ENCODE assay signal across 19 mouse cellular contexts in genomic region chr1:153481025-153481412, GRCm38 (mm10). TPM values are rescaled to one million over a fixed set of nuclear protein-coding genes. Genes with fewer than 3 reads are reported as not detected.
A peak's percentile ranks its signal among the peaks of the same experiment; 100 is the strongest.
DNase-seq lines count a peak whose midpoint lies in the region; ATAC-seq and TF ChIP-seq lines count a peak whose summit lies in the region.
"Had no signal": no experiment of that assay in that cellular context is flagged by ENCODE, and none has a peak within 500 bp of the region (broad histone marks: within the 10 kb centered on the region; RNA-seq: fewer than 3 reads in every experiment).

No protein-coding gene starts in this region.

- peaks cover 10% of the 10 kb centered on the region; the same call in 1 of the 2 replicates for H3K79me2 ChIP-seq in liver, adult 2 months (ENCODE audit: control insufficient read depth, insufficient read depth, low read length)

- H3K27ac ChIP-seq in liver, adult 2 months (replicated peaks; ENCODE audit: insufficient read depth, low read depth, low read length), result peak overlapping the region; percentile 33
- H3K27ac ChIP-seq in liver, embryonic 12.5 days, result no peak overlapping the region
- no peak overlapping the region for H3K27ac ChIP-seq in midbrain, embryonic 12.5 days (replicated peaks)
- no peak overlapping the region for H3K27ac ChIP-seq in midbrain, embryonic 11.5 days (ENCODE audit: low read depth, low read length)
- H3K27ac ChIP-seq in neural tube, embryonic 14.5 days (ENCODE audit: low read depth, low read length), result no peak overlapping the region
- H3K27ac ChIP-seq: embryonic facial prominence, embryonic 15.5 days; forebrain, embryonic 10.5 days; gastrocnemius, adult 2 months; heart, embryonic 13.5 days had no signal

- no peak overlapping the region for H3K9ac ChIP-seq in liver, adult 2 months (ENCODE audit: low read depth, low read length)
- no peak overlapping the region for H3K9ac ChIP-seq in liver, embryonic 12.5 days
- no peak overlapping the region for H3K9ac ChIP-seq in midbrain, embryonic 12.5 days (replicated peaks)
- H3K9ac ChIP-seq in midbrain, embryonic 11.5 days (ENCODE audit: low read length), result no peak overlapping the region
- no peak overlapping the region for H3K9ac ChIP-seq in neural tube, embryonic 14.5 days (replicated peaks; ENCODE audit: low read depth, low read length)
- H3K9ac ChIP-seq: embryonic facial prominence, embryonic 15.5 days; heart, embryonic 13.5 days had no signal

- WGBS in liver, adult 2 months, result 70% methylated on average over 1 of the region's 1 CpGs
- 50% methylated on average over 1 of the region's 1 CpGs for WGBS in liver, embryonic 12.5 days (ENCODE audit: insufficient replicate concordance)
- WGBS in midbrain, embryonic 12.5 days, result 56% methylated on average over 1 of the region's 1 CpGs
- WGBS in midbrain, embryonic 11.5 days, result 95% methylated on average over 1 of the region's 1 CpGs
- WGBS in neural tube, embryonic 14.5 days, result 65% methylated on average over 1 of the region's 1 CpGs

- H3K4me3 ChIP-seq in liver, adult 2 months (ENCODE audit: insufficient read depth, low read depth, low read length), result no peak overlapping the region
- no peak overlapping the region for H3K4me3 ChIP-seq in liver, embryonic 12.5 days
- no peak overlapping the region for H3K4me3 ChIP-seq in midbrain, embryonic 12.5 days
- H3K4me3 ChIP-seq in midbrain, embryonic 11.5 days (ENCODE audit: low read depth, low read length), result no peak overlapping the region
- H3K4me3 ChIP-seq in neural tube, embryonic 14.5 days (ENCODE audit: low read depth, low read length), result no peak overlapping the region
- H3K4me3 ChIP-seq: embryonic facial prominence, embryonic 15.5 days; erythroblast, embryonic 14.5 days; forebrain, embryonic 10.5 days; gastrocnemius, adult 2 months; heart, embryonic 13.5 days had no signal

- H3K4me1 ChIP-seq in liver, adult 2 months (ENCODE audit: control insufficient read depth, insufficient read depth, low read length), result peaks cover 10% of the 10 kb centered on the region; the same call in 1 of the 2 replicates
- H3K4me1 ChIP-seq in liver, embryonic 12.5 days, result peaks cover 21% of the 10 kb centered on the region
- H3K4me1 ChIP-seq in midbrain, embryonic 12.5 days, result peaks cover 23% of the 10 kb centered on the region
- peaks cover 16% of the 10 kb centered on the region for H3K4me1 ChIP-seq in midbrain, embryonic 11.5 days (ENCODE audit: control insufficient read depth, insufficient read depth, low read length)
- H3K4me1 ChIP-seq in neural tube, embryonic 14.5 days (ENCODE audit: control insufficient read depth, insufficient read depth, low read length), result peaks cover 18% of the 10 kb centered on the region

- H3K36me3 ChIP-seq in liver, adult 2 months (ENCODE audit: control insufficient read depth, insufficient read depth, low read length), result peaks cover 51% of the 10 kb centered on the region
- peaks cover 88% of the 10 kb centered on the region for H3K36me3 ChIP-seq in liver, embryonic 12.5 days
- H3K36me3 ChIP-seq in midbrain, embryonic 12.5 days, result peaks cover 61% of the 10 kb centered on the region
- H3K36me3 ChIP-seq in midbrain, embryonic 11.5 days (ENCODE audit: control insufficient read depth, insufficient read depth, low read length), result peaks cover 20% of the 10 kb centered on the region
- H3K36me3 ChIP-seq in neural tube, embryonic 14.5 days (ENCODE audit: control insufficient read depth, insufficient read depth, low read length), result peaks cover 38% of the 10 kb centered on the region
- peaks cover 28% of the 10 kb centered on the region for H3K36me3 ChIP-seq in splenic B cell, adult 2 months (ENCODE audit: control insufficient read depth, insufficient read depth, low read length, poor library complexity, severe bottlenecking)

- no peak for TF ChIP-seq POLR2A in liver, adult 2 months (IDR thresholded peaks at IDR 0.05; ENCODE audit: extremely low read depth, insufficient read depth, low read length)

- H3K9me3 ChIP-seq in liver, embryonic 12.5 days (replicated peaks), result no peaks in the 10 kb centered on the region
- no peaks in the 10 kb centered on the region for H3K9me3 ChIP-seq in midbrain, embryonic 12.5 days
- H3K9me3 ChIP-seq in midbrain, embryonic 11.5 days (ENCODE audit: control insufficient read depth, low read length), result no peaks in the 10 kb centered on the region
- H3K9me3 ChIP-seq in neural tube, embryonic 14.5 days (ENCODE audit: control insufficient read depth, low read length), result no peaks in the 10 kb centered on the region
- H3K9me3 ChIP-seq: embryonic facial prominence, embryonic 15.5 days; forebrain, embryonic 10.5 days; heart, embryonic 13.5 days had no signal

- no peak overlapping the region for H3K4me2 ChIP-seq in liver, embryonic 12.5 days
- no peak overlapping the region for H3K4me2 ChIP-seq in midbrain, embryonic 12.5 days (replicated peaks)
- H3K4me2 ChIP-seq in midbrain, embryonic 11.5 days, result no peak overlapping the region
- H3K4me2 ChIP-seq in neural tube, embryonic 14.5 days (ENCODE audit: low read depth, low read length), result no peak overlapping the region
- H3K4me2 ChIP-seq: embryonic facial prominence, embryonic 15.5 days; heart, embryonic 13.5 days had no signal

- H3K27me3 ChIP-seq in liver, adult 2 months (ENCODE audit: control insufficient read depth, insufficient read depth, low read length), result no peaks in the 10 kb centered on the region
- no peaks in the 10 kb centered on the region for H3K27me3 ChIP-seq in liver, embryonic 12.5 days (replicated peaks)
- no peaks in the 10 kb centered on the region for H3K27me3 ChIP-seq in midbrain, embryonic 12.5 days
- H3K27me3 ChIP-seq in midbrain, embryonic 11.5 days (ENCODE audit: control insufficient read depth, insufficient read depth, low read length), result no peaks in the 10 kb centered on the region
- H3K27me3 ChIP-seq in neural tube, embryonic 14.5 days (ENCODE audit: control insufficient read depth, insufficient read depth, low read length), result no peaks in the 10 kb centered on the region
- no peaks in the 10 kb centered on the region for H3K27me3 ChIP-seq in splenic B cell, adult 2 months (ENCODE audit: control insufficient read depth, insufficient read depth, low read length, poor library complexity, severe bottlenecking)
- H3K27me3 ChIP-seq: CH12.LX; embryonic facial prominence, embryonic 15.5 days; heart, embryonic 13.5 days had no signal

- no peak for DNase-seq in liver, adult 2 months (ENCODE audit: extremely low read depth, low read depth, low spot score)
- no peak for DNase-seq in midbrain, embryonic 11.5 days (ENCODE audit: low spot score, missing footprints)
- DNase-seq in neural tube, embryonic 10.5 days (ENCODE audit: extremely low spot score, low spot score), result no peak
- DNase-seq in splenic B cell, adult 2 months (ENCODE audit: low read depth, low spot score), result peak; percentile 31
- no peak for DNase-seq in thymus, postnatal 10 days (ENCODE audit: low spot score in 2 of 2)
- DNase-seq: gastrocnemius, postnatal 25 days had no signal

- ATAC-seq in liver, embryonic 12.5 days, result no peak
- ATAC-seq in midbrain, embryonic 12.5 days (ENCODE audit: low FRiP score, low read depth), result peak; percentile 52; the same call in 1 of the 2 replicates
- ATAC-seq in midbrain, embryonic 11.5 days (ENCODE audit: low FRiP score), result no peak
- ATAC-seq in neural tube, embryonic 14.5 days (ENCODE audit: low read depth), result 0 out of 2 replicates have a peak, but pooled peaks have one; percentile 10
- ATAC-seq: forebrain, embryonic 14.5 days had no signal

- no peak for TF ChIP-seq CTCF in liver, adult 2 months (IDR thresholded peaks at IDR 0.05; ENCODE audit: low read depth, low read length)

RNA-seq across cellular contexts. Expression of gene Dhx9, which starts 6.4 kb away (rescaled TPM):
- total RNA-seq in liver, adult 2 months (2014; rRNA removed), result 41.1 and 42.6 TPM in 2 replicates
- polyA plus RNA-seq in liver, adult 2 months (2012; rRNA removed), result 5.6 and 5.7 TPM in 2 replicates
- polyA plus RNA-seq in liver, embryonic 12.5 days (2016; fragmentation: Nextera tagmentation; extraction: Ambion mirVana), result 20.5 and 21.4 TPM in 2 replicates
- 50.3 and 53.9 TPM in 2 replicates for polyA plus RNA-seq in midbrain, embryonic 12.5 days (2016; fragmentation: Nextera tagmentation; extraction: Ambion mirVana)
- polyA plus RNA-seq in midbrain, embryonic 11.5 days (2014; fragmentation: Nextera tagmentation; extraction: Ambion mirVana), result 27.0 and 35.6 TPM in 2 replicates
- 26.5 and 41.2 TPM in 2 replicates for polyA plus RNA-seq in neural tube, embryonic 14.5 days (2014; fragmentation: Nextera tagmentation; extraction: Ambion mirVana)

RNA-seq across cellular contexts. Expression of gene Shcbp1l, which starts 56.1 kb away (rescaled TPM):
- 0.27 TPM in 1 of 2 replicates, not detected in the other for total RNA-seq in liver, adult 2 months (2014; rRNA removed)
- polyA plus RNA-seq in liver, adult 2 months (2012; rRNA removed), result not detected in 2 replicates
- 0.18 and 0.24 TPM in 2 replicates for polyA plus RNA-seq in liver, embryonic 12.5 days (2016; fragmentation: Nextera tagmentation; extraction: Ambion mirVana)
- 0.17 and 0.22 TPM in 2 replicates for polyA plus RNA-seq in midbrain, embryonic 12.5 days (2016; fragmentation: Nextera tagmentation; extraction: Ambion mirVana)
- 0.10 and 0.22 TPM in 2 replicates for polyA plus RNA-seq in midbrain, embryonic 11.5 days (2014; fragmentation: Nextera tagmentation; extraction: Ambion mirVana)
- 1.1 TPM in 2 replicates for polyA plus RNA-seq in neural tube, embryonic 14.5 days (2014; fragmentation: Nextera tagmentation; extraction: Ambion mirVana)
- total RNA-seq: gastrocnemius, adult 2 months; gastrocnemius, postnatal 25 days; heart, adult 8-10 months; heart, postnatal 36 days had no signal
- polyA plus RNA-seq: erythroblast, embryonic 14.5 days; heart, postnatal 0 days had no signal

Comparison
In these comparisons a context has a peak if more than half of its experiments do, and no peak if none do; other contexts are left out.
1. ATAC-seq: peak in midbrain, embryonic 12.5 days (single experiment) and neural tube, embryonic 14.5 days (single experiment); none in liver, embryonic 12.5 days (single experiment) and midbrain, embryonic 11.5 days (single experiment).